Mouse (Mus musculus) adrenal gland, adult 8-10 months (tissue): ENCODE data around the gene Ppp6r1. TPM values are rescaled to one million over a fixed set of nuclear protein-coding genes. Genes with fewer than 3 reads are reported as not detected.

Experiments used
- DNase-seq: peaks from one replicate; pipeline ENCODE4 v3.0.0; 2022
- total RNA-seq, 4 experiments: library from RNA; stranded (reverse); gene quantifications; 2 replicates each; pipeline ENCODE4 v1.2.4; 2022

Ppp6r1 gene
- total RNA-seq, 4 experiments from 2014 or later = 97.9 to 103 (median 98.5) TPM

DNA sequence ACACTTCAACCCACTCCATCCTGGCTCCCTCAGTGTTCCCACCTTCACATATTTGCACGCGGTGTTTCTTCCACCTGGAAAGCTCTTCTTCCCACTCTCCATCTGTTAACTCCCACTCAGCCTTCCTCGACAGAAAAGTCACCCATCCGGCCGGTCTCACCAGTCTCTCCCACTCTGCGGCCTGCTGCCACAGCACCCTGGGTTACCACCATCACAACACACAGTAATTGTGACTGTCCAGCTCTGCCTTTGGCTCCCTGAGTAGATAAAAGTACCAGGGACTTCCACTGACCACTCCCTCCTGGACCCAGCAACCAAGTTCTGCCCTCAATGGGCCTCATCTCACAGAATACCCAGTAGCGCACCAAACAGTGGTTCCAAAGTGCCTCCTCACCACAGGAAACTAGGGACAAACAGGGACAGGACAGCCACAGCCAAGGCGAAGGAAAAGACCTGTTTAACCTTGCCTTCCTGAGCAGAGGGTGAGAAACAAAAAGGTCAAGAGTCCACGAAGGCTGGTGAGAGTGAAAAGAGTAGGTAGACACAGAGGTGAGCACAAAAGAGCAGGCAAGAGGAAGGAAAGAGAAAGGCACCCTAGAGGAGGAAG is 1.2 kb downstream of the Ppp6r1 start:
- DNase-seq = no peak

DNA sequence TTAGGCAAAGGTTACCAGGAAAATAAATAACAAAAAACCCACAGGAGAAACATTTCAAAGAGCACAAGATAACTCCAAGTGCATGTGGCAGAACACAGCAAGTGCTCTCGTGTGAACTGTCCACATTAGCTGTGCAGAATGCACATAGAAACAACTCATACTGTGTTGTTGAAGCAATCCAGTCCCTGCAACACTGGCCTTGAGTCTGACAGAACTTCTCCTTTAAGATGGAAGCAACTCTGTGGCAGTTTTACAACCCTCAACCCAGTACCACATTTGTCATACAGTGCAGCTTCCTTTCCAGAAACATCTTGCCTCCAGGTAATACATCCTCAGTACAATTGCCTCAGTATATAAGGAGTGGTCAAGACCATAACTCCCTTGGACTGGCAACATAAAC is 2.0 kb downstream of the Ppp6r1 start:
- DNase-seq = no peak

DNA sequence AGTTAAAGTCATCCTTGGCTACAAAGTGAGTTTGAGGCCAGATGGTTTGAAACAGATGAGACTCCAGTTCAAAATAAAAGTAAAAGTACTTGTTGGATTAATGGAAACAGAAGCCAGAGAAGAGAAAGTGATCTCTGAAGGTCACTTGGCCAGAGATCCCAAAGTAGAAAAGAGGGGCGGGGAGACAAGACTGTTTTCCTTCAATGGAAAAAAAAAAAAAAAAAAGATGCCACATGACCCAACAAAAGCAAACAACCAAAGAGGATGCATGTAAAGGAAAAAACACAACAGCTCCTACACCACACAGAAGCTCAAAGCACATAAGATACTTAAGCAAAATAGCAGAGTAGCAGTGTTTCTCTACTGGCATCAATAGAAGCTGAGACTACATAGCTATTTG is 2.9 kb downstream of the Ppp6r1 start:
- no peak for DNase-seq

DNA sequence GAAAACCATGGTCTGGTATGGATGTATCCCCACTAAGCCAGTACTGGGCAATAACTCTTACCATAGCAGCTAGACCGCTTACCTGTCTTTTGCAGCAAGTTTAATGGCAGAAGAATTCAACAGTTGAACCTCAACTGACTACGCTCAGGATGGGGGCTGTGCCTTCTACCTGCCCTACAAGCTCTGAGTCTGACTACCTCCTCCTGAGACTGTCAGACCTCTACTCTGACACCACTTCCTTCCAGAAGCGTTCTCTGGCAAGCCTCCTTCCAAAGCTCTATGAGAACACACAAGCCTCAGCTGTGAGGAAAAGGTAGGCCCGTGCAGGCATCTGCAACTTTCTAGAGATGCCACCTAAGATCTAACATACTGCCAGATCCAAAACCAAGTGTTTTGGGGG is 3.4 kb downstream of the Ppp6r1 start:
- no peak for DNase-seq

DNA sequence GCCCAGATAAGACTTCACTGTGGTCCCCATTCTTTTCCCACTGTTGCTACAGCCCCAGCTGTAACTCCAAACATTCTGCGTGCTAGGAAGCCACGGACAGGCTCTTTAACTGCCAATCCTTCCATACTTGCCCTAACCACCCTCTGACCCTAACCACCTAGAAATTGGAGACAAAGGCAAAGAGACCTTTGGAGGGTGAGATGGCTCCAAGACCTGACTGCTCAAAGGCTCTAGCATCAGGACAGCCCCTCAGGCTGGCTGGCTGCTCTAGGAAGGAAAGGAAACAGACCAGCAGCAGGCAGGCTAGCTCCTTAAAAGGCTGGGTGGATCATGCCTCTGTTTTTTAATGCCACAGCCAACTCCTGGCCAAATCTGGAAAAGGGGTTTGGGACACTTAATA is 4.6 kb downstream of the Ppp6r1 start:
- no peak for DNase-seq

DNA sequence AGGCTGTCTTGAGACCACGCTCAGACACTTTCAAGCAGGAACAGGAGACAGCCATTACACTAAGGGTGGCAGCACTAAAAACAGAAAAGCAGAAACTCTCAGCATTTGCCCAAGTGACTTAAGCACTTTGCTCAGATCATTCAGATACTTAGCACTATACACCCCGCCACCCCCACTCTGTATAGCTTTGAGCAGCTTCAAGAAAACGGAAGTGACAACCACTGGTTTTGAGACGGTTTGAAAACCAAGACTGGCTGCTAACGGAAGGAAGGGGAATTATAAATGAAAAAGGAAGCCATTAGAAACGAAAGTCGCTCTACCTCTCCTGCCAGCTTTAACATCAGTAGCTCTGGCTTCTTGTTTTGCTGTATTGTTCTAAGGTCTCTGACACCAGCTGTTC is 5.0 kb downstream of the Ppp6r1 start:
- no peak for DNase-seq

DNA sequence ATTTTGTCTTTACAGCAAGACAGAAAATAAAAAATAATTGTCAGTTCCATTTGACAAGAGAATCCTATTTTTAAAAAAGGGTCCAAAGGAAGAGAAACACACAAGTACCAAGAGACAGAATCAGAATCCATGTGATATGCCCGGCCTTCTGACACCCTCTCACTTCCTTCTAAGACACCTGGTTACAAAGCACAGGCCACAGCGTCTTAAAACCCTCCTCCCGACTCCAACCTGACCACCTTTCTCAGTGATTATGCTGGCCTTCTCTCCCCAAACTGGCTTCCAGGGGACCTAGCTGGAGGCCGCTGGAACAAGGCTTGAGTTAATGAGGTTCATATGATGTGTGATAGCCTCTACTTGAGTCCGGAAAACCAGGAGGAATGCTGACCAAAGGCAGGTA is 5.5 kb downstream of the Ppp6r1 start:
- DNase-seq = no peak

DNA sequence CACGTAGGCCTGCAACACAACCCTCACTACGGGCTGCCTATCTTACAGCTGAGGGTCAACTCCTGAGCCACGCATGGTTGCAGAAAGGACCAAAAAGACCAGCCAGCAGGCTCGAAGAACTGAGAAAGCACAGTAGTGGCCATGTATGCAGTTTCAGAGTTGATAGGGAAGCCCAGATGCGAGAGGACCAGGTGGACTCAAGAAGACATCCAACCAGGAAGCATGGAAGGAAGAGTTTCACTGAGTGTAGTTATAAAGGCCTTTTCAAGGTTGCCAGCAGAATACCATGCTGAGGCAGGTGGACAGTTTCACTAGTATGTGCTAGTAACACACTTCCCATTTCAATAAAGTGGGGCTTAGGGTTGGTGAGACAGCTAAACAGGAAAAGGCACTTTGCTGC is 6.1 kb downstream of the Ppp6r1 start:
- no peak for DNase-seq

DNA sequence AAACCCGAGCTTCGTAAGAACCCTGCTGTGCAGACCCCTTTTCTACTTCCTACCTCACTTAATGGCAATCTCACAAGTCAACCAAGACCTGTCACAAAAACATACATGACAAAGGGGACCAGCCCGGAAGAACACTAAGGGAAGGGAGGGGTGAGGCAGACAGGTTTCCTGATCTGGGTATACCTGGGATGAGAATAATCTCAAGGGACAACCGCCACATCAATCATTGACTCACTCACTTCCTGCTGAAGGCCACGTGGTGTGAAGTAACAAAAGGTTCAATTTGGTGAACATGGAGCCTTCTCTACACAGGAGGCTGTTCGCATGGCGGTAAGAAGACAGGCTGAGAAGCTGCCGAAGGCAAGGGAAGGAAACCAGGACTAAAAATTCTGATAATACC is 7.2 kb downstream of the Ppp6r1 start:
- no peak for DNase-seq

DNA sequence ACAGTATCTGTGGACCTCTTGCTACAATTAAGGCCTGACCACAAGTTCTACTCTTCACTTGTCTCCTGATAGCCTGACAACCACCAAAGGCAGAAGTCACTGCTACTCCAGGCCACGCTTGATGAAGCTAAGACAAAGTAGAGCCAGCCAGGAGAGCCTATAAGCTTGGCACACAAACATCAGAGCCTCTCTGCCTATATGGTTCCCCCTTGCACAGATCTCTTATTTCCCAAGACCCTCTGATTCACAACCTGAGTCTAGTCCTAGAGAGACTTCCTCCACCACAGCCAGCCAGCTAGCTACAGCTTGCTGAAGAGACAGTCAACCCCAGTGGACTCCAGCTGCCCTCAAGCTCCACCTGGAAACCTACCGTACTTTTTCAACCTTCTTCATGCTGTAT is 10.8 kb downstream of the Ppp6r1 start:
- DNase-seq = no peak

DNA sequence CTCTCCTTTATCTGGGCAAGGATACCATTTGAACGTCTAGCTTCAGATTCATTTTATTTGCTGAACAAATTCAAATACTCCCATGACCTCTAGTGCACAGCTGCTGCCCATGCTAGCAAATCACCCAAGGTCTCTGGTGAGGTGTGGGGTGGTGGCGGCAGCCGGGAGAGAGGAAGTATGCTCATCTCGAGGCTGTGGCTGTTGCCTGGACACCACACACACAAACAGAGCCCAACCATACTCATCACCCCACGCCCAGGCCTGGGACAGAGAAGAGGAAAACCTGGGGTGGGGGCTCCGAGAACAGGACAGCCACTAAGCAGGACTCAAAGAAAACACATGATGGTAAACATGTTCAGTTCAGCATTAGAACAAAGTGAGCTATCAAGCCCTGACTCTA is 11.5 kb downstream of the Ppp6r1 start:
- DNase-seq = peak; percentile 47

DNA sequence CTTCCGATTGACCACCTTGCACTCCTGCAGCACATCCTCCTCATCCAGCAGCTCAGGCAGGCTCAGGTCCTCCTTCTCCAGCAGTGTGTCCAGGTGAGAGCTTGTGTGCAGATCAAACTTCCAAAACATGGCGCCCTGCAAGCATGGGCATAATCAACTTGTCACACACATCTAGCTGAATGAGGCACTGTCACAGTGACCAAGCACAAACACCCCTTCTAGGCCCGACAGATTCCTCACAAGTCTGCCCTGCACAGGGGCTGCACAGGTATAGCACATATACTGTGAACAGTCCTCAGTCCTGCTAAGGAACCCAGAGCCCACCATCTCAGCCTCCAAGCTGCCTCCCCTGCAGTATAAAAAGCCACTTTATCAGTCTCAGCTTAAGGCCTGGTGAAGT is 12.0 kb downstream of the Ppp6r1 start:
- DNase-seq = no peak

DNA sequence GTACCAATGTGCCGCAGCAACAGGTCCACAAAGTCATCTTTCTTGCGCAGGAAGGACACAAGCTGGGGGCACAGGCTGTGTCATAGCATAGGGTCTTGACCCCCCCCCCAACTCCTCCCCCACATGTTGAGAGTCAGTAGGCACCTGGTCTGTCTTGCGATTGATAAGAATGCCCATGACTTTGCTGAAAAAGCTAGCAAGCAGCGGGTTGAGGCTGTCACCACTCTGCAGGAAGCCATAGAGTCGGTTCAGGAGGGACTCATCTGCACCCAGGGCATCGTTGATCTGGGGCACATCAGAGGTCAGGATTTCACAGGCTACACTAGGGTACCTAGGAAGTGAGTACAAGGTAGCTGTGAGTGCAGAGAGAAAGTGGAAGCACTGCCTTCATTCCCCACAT is 15.6 kb downstream of the Ppp6r1 start:
- no peak for DNase-seq

DNA sequence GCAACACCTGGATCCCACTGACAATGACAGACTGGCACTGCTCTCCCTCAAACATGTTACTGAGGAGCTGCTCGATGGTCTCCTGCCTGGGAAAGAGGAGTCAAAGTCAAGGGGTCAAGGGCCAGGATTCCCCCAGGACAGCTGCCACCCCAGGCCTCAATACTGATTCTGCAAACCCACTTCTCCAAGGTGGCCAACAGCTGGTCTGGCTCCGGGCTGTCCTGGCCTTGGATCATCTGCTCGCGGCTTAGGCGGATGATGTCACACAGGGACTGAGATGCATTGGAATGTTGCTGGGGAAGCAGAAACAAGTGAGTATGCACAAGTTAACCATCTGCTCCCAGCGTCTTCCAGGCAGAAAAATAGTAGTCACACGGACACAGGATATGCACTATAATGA is 16.9 kb downstream of the Ppp6r1 start:
- no peak for DNase-seq

DNA sequence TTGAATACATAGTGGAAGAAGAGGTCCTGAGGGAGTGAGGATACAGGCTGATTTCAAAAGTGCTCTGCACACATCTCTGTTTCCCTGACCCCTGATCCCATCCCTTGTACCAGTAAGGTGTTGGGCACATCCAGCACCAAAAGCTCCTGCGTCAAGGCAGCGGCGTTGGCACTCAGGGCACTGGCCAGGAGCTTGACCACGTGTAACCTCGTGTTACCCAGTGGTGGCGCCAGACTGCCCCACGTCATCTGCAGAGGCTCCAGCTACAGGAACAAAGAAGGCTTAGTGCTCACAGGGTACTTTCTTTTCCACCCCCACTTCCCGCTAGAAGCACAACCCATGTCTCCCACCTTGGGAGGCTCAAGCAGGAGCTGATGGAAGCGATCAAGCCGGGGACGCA is 17.7 kb downstream of the Ppp6r1 start:
- no peak for DNase-seq

DNA sequence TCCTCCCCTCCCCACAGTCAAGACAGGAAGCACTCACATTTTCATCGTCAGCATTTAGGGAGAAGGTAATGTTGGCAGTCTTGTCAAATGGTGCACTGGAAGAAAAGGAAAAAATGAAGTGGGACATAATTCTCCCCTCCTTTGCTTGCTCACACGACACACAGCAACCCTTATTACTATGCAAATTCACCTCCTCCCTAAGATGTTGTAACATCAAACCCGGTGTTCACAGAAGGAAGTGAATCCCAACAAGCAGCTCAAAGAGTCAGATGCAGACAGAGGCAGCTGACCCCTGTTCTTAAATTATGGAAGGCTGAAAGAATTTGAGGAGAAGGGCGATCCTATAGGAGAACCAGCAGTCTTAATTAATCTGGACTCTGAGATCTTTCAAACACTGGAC is 22.6 kb downstream of the Ppp6r1 start:
- no peak for DNase-seq

DNA sequence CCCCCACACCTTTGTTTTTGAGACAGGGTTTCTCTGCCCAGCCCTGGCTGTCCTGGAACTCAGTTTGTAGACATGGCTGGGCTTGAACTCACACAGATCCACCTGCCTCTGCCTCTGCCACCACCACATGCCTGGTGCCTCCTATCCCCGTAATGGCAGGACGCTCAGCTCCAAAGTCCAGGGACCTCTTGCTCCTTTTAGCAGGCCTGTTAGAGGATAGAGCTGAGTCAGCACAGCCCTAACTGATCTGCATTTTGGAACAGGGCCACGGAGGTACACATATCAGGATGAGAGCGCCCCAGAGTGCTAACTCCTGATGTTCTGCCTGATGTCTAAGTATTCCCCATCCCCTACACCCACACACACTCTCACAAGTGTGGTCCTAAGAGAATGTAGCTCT is 27.8 kb downstream of the Ppp6r1 start, which contains the start of gene Tmem86b:
Gene Tmem86b (minus strand): TSS at position 392 of the 400 bp plus-strand sequence.
- DNase-seq = no peak

DNA sequence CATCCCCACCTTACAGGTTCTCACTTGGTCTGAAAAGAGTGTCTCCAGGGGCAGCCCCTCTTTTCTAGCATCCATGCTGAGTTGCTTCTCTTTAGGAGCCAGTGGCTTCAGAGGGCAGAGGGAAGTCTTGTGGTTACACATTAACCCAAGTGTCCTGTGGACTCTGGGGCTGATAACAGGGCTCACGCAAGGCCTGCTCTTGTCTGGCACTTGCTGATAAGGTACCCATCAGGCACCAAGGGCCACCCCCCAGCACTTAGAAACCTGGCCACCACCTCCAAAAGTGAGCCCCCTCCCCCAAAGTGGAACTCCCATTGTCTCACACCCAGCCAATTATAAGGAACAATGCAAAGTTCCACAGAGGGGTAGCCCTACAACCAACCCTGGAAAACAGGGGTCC is 28.6 kb downstream of the Ppp6r1 start:
- DNase-seq = no peak

DNA sequence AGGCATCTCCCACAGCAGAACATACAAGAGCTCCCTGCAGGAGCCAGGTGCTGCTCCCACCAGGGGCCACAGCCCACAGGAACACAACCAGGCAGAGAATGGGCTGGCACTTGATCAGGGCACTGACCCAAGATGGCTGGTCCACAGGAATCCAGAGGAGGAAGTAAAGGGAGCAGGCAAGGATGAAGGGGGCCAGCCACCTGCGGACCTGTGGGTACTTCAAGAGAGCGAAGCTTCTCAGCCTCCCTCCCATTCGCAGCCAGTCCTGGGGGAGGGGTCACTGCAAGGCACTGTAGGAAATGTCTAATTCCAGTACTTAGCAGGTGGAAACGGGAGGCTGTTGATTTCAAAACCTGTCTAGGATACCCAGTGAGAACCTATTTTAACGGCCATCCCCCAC is 29.2 kb downstream of the Ppp6r1 start:
- no peak for DNase-seq

DNA sequence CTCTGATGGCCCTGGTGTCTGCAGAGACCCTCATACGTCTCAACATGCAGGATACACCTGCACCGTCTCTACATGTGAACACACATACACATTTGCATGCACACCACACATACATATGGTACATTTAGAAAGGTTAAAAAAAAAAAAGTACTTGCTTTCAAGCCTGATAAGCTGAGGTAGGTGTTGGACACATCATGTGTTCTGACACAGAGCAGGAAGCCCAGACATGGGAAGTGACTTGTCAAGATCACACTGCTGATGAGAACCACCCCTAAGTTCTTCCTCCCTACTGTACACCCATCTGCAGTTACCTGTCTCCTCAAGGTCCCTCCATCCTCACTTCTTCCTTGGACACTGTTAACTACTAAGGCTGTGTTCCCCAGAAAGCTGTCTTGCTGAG is 32.9 kb downstream of the Ppp6r1 start:
- no peak for DNase-seq

DNA sequence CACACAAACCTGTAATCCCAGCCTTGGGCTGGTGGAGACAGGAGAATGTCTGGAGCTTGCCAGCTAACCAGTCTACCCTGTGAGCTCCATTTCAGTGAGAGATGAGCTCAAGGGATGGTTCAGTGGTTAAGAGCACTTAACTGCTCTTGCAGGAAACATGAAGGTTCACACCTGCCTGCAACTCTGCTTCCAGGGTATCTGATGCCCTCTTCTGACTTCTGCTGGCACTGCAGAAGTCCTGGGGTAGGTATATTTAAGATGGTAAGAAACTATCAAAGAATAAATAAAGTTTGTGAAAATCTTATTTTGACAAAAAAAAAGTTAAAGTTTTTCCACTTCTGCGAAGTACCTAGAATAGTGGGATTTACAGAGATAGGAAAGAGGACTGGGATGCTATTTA is 34.5 kb downstream of the Ppp6r1 start:
- DNase-seq = no peak

DNA sequence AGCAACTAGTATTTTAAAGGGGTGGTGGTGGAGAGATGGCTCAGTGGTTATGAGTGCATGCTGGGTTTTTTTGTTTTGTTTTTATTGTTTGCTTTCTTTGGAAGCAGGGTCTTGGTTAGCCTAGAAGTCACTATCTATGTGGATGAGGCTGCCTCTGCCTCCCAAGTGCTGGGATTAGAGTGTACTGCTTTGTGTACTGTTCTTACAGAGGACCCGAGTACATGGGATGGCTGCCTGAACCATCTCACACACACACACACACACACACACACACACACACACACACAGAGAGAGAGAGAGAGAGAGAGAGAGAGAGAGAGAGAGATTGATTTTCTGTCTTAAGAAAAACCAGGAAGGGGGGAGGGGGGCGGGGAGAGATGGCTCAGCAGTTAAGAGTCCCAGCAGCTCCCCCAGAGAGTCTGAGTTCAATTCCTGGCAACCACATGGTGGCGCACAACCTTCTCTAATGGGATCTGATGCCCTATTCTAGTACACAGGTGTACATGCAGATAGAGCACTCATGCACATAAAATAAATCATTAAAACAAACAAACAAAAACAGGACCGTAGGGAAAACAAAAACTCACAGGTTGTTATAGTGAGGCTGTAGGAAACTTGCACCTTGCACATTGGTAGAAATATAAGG is 35.2 kb downstream of the Ppp6r1 start:
- no peak for DNase-seq

DNA sequence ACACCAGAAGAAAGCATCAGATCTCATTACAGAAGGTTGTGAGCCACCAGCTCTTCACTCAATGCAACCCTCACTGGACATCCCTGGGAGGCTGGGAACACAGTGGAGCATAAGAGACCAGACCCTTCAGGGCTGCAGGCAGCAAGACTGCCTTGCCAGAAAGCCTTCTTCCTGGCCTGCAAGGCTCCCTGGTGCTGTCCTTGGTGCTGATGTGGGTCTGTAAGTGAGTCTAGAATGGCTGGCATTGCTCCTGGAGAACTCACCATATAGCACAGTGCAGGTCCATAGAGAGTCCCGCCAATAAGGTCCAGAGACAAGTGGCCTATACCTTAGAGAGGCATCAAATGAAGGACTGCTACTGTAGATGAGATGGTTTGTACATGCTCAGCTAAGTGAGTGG is 38.8 kb downstream of the Ppp6r1 start:
- DNase-seq = no peak

DNA sequence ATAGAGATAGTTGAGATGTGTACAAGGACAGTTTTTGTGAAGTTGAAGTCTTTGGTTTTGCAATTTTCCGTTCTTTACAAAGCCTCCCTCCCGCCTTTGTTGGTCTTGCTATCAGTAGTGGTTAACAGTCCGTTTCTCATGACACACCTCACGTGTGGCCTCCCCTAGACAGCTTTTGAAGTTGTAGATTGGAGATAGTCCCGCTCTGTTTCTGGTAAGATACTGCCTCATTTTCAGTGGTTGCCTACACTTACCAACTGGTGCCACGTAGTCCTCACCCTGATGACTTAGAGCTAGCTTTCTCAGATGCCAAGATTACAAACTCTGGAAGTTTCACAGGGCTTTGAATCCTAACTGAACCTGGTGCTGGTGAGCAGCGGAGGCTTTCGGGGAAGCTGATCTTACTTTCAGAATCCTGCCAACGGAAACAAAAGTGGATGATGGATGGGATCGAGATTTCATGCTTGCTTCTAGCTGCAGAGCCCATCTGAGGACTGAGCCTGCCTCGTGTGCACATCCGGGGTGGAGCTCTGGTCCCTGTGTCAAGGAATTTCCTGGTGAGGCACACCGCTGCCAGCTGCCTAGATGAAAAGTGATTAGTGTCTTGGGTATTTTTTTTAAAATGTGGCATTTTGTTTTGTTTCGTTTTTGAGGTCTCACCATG is 44.9 kb downstream of the Ppp6r1 start:
- DNase-seq = no peak
